Mouse (Mus musculus) liver, embryonic 14.5 days (tissue): ENCODE data around the gene Cdc42ep5.

ENCODE experiments used
- CTCF ChIP-seq: IDR thresholded peaks from 2 replicates; pipeline ENCODE4 v1.5.1; 2016; ENCODE audit warnings: antibody characterized with exemption, low read depth, control low read depth
- EP300 ChIP-seq: IDR thresholded peaks from 2 replicates; pipeline ENCODE4 v1.6.1; 2016; ENCODE audit warnings: antibody characterized with exemption, low read depth

DNA sequence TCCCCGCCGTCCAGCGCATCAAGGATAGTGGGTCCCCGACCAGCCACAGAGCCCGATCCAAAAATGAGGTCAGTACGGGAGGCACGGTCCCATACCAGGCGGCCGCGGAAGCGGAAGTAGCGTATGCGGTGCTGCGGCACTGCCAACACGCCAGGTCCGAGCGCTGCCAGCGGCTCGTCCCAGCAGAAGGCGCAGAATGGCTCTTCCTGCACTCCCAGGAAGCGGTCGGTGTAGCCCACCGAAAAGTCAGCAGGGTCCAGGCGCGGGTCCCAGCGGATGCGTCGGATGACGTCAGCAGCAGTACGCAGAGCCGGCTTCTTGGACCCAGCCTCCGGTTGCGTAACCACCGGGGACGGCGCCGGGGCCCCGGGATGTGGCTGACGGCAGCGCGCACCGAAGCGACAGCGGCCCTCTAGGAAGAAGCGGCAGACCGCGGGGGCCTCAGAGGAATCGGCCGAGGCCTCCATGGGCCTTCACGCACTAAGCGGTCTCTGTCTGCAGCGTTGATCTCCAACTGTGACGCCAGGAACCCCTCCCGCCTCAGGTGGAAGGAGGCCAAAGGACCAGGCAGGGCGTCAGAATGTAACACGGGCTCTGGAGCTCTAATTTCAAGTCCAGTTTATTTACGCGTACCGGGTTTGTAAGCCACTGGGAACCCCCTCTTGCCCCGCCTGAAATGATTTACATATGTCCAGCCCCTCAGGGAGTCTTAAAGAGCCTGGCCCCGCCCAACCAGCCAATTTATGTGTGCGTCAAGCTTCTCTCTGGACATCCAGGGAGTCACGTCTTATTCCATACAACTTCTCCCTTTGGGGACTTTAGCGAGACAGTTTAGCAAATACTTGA lies 15.2 kb downstream of the Cdc42ep5 start:
- TF ChIP-seq CTCF (no peak), EP300 (no peak)
